Mouse (Mus musculus) thymus, postnatal 14 days (tissue): ENCODE data around the gene Svs5.

Source experiments
- DNase-seq: peaks from one replicate; pipeline ENCODE4 v3.0.0; 2021

Gene Svs5

DNA sequence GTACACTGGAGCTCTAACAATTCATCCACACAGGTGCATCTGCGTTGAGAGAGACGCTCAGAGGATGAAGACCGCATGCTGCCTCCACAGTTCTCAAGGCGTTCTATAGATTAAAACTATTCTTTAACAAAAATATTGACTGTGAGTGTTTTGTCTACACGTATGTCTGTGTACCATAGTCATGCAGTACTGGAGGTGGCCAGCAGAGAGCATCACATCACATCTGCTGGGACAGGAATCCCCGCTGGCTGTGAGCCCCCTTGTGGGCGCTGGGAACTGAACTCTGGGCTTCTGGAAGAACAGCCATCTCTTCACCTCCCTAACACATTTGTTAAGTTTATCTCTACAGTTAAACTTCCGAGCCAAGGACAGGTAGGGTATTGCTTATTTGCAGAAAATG, 49.2 kb downstream of the Svs5 start:
- DNase-seq, result peak; percentile 32

DNA sequence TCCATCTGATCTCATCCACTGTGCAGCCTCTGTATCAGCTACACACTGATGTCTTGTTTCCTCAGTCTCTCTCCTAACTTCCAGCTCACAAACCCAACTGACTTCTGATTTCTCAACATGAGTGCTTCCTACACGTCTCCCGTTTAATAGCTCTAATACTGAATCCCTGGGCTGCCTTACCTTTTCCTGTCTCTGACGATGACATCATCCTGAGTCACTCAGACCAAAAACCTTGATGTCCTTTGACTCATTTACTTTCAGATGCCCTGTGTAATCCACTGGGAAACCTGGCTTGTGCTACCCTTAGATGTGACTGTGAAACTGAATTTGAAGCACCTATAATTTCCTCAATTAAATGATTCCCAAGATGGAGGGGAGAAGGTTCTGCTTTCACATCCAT, 50.4 kb downstream of the Svs5 start:
- DNase-seq, result no peak
